Mouse (Mus musculus) C2C12 (cell line): ENCODE measurements around the gene Ncor1. TPM values are rescaled to one million over a fixed set of nuclear protein-coding genes. Genes with fewer than 3 reads are reported as not detected.
"Not testable (repeated sequence)": the region's sequence is repeated elsewhere in the genome, so short reads cannot be mapped to it uniquely, and the experiment has no call there.

Experiments
- H3K27me3 ChIP-seq: one replicate; pipeline ENCODE4 v1.6.1; 2011; ENCODE audit not compliant: control insufficient read depth, insufficient read depth, insufficient read length
- H3K36me3 ChIP-seq: one replicate; pipeline ENCODE4 v1.6.1; 2011; ENCODE audit not compliant: control insufficient read depth, insufficient read depth
- H3K4me3 ChIP-seq: one replicate; pipeline ENCODE4 v1.5.1; 2011; ENCODE audit warnings: mild to moderate bottlenecking, control low read depth; ENCODE audit not compliant: poor library complexity, insufficient read depth, severe bottlenecking
- H3K79me2 ChIP-seq: one replicate; pipeline ENCODE4 v1.6.1; 2011; ENCODE audit not compliant: control insufficient read depth, insufficient read depth
- H3K79me3 ChIP-seq: one replicate; pipeline ENCODE4 v1.6.1; 2011; ENCODE audit warnings: low read depth, control low read depth
- H3ac ChIP-seq: one replicate; pipeline ENCODE3; 2011; ENCODE audit warnings: low read depth; ENCODE audit not compliant: control insufficient read depth, insufficient read length
- CEBPB ChIP-seq: IDR thresholded peaks from one replicate; pipeline ENCODE4 v1.6.1; 2011; ENCODE audit warnings: low read depth, mild to moderate bottlenecking, control low read depth, moderate library complexity
- CTCF ChIP-seq: IDR thresholded peaks from one replicate; pipeline ENCODE4 v1.5.1; 2011; ENCODE audit not compliant: control insufficient read depth, insufficient read depth, insufficient read length
- FOSL1 ChIP-seq: IDR thresholded peaks from one replicate; pipeline ENCODE4 v1.8.0; 2011; ENCODE audit warnings: mild to moderate bottlenecking, low read length; ENCODE audit not compliant: poor library complexity, insufficient read depth, severe bottlenecking
- MAX ChIP-seq: IDR thresholded peaks from one replicate; pipeline ENCODE4 v1.6.1; 2011; ENCODE audit warnings: mild to moderate bottlenecking, control low read depth
- MYOD1 ChIP-seq: IDR thresholded peaks from one replicate; pipeline ENCODE4 v1.6.1; 2011; ENCODE audit warnings: low read depth; ENCODE audit not compliant: control insufficient read depth, insufficient read length
- MYOG ChIP-seq: IDR thresholded peaks from one replicate; pipeline ENCODE4 v1.6.1; 2011; ENCODE audit not compliant: control insufficient read depth, insufficient read length; ENCODE audit errors: extremely low read depth
- USF1 ChIP-seq: IDR thresholded peaks from one replicate; pipeline ENCODE4 v1.6.1; 2011; ENCODE audit warnings: low read depth, mild to moderate bottlenecking, control low read depth, moderate library complexity
- polyA plus RNA-seq: library from polyadenylated mRNA; unstranded; fragments of >200 nt; fragmentation: generic; extraction: Trizol; gene quantifications from one replicate; pipeline ENCODE4 v1.2.1, GENCODE M21; 2012; ENCODE audit warnings: missing spikeins

Gene Ncor1
- polyA plus RNA-seq, 1 experiment: 33.6 TPM

DNA sequence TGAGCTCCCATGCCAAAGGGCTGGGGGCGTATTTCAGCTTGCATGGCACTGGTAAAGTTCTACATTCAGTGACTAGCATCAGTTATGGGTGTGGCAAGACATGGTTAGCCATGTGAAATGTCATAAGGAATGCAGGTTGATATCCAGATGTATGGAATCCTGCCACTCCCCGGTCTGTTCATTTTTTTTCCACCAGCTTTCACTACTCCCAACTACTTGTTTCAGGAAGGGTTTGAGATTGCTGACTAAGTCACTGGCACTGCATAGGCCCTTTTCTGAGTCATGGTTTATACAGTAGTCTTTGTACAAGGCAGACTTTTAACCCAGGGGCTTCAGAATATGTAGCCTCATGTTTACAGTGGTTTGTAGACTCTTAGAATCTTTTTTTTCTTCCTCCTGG, 149.0 kb downstream of the Ncor1 start:
- Histone ChIP-seq H3K79me3 (no peaks in the 10 kb centered on the region), H3ac (no peak overlapping the region), H3K79me2 (no peaks in the 10 kb centered on the region), H3K36me3 (peaks cover 82% of the 10 kb centered on the region), H3K27me3 (no peaks in the 10 kb centered on the region), H3K4me3 (no peak overlapping the region)
- TF ChIP-seq MYOG (no peak), CEBPB (no peak), FOSL1 (no peak), MYOD1 (no peak), USF1 (no peak), MAX (no peak), CTCF (no peak)

DNA sequence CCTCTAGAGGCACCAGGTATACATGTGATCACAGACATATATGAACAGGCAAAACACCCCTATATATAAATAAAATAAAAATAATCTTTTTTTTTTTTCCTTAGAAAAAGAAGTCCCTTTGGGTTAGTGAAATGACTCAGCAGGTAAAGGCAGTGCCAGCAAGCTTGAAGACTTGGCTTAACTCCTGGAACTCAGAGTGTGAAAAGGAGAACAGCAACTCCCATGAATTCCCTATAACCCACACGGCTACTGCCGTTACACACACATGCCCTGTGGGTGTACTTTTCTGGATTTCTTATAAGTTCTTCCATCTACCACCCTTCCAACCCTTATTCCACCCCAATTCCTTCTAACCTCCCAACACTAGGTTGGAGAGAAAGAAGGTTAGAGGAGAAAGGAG, 152.5 kb downstream of the Ncor1 start:
- TF ChIP-seq MYOD1 (no peak), MYOG (no peak), FOSL1 (no peak), CEBPB (no peak), USF1 (no peak), CTCF (no peak), MAX (no peak)
- Histone ChIP-seq H3ac (no peak overlapping the region), H3K4me3 (no peak overlapping the region), H3K79me3 (no peaks in the 10 kb centered on the region), H3K79me2 (no peaks in the 10 kb centered on the region), H3K36me3 (peaks cover 61% of the 10 kb centered on the region), H3K27me3 (no peaks in the 10 kb centered on the region)

DNA sequence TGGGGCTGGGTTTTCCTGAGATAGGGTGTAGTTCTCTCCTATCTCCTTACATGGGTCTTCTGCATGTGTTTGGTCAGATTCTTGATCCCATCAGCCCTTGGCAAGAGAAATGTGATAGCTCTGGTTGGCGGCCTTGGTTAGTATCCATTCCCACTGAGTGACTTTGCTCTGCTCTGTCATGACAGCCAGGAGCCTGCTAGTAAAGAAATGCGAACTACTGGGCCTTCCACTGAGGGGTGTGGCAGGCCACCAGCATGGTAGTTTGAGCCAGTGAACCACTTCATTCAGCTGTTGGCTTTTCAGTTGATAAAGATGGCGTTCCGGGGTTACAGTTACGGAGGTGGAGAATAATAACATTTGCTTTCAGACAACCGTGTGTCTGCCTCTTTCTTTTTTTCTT, 159.5 kb downstream of the Ncor1 start:
- TF ChIP-seq USF1 (no peak), FOSL1 (no peak), MYOD1 (no peak), CTCF (no peak), MAX (no peak), CEBPB (no peak), MYOG (no peak)

DNA sequence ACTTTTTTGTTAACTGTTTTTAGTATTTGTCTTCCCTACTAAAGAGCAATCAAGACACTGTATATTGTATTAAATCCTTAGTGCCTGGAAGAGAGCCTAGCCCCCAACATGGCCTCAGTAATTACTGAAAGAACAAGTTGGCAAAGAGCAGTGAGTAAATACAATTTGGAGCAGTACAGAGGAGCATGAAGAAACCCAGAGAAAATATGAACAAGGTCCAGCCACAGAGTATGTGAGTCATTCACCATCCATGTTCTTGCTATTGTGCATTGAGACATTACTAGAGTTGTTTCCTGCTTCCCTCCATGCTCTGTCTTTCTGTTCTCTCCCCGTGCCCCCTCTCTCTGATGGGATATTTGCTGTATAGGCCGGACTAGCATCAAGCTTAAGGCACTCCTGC, 164.2 kb downstream of the Ncor1 start:
- Histone ChIP-seq H3K36me3 (peaks cover 75% of the 10 kb centered on the region), H3K79me2 (no peaks in the 10 kb centered on the region), H3ac (no peak overlapping the region), H3K27me3 (no peaks in the 10 kb centered on the region), H3K4me3 (no peak overlapping the region), H3K79me3 (no peaks in the 10 kb centered on the region)
- no peak for TF ChIP-seq FOSL1
- no peak for TF ChIP-seq CEBPB
- no peak for TF ChIP-seq MAX
- TF ChIP-seq USF1: no peak
- no peak for TF ChIP-seq MYOD1
- TF ChIP-seq MYOG: no peak
- no peak for TF ChIP-seq CTCF

More for the DNA sequence above, 159.5 kb downstream of the Ncor1 start:
- no peaks in the 10 kb centered on the region for H3K79me3 ChIP-seq
- H3K36me3 ChIP-seq: peaks cover 43% of the 10 kb centered on the region
- no peaks in the 10 kb centered on the region for H3K27me3 ChIP-seq
- H3ac ChIP-seq: no peak overlapping the region
- H3K79me2 ChIP-seq: no peaks in the 10 kb centered on the region
- H3K4me3 ChIP-seq: no peak overlapping the region

DNA sequence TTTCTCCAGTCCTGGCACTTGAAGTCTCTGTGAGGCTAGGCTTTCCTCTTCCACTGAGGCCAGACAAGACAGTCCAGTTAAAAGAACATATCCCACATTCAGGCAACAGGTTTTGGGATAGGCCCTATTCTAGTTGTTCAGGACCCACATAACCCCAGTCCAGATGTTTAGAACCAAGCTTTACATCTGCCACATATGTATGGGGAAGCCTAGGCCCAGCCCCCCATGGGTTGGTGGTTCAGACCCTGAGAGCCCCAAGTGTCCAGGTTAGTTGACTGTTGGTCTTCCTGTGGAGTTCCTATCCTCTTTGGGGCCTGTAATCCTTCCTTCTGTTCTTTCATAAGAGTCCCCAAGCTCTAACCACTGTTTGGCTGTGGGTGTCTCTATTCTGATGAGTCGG, 170.6 kb downstream of the Ncor1 start:
- Histone ChIP-seq H3K79me2 (peaks cover 9% of the 10 kb centered on the region), H3ac (no peak overlapping the region), H3K79me3 (no peaks in the 10 kb centered on the region), H3K36me3 (peaks cover 73% of the 10 kb centered on the region), H3K4me3 (no peak overlapping the region), H3K27me3 (no peaks in the 10 kb centered on the region)
- TF ChIP-seq FOSL1 (no peak), MYOD1 (no peak), MYOG (no peak), USF1 (no peak), CEBPB (no peak), MAX (no peak), CTCF (no peak)

DNA sequence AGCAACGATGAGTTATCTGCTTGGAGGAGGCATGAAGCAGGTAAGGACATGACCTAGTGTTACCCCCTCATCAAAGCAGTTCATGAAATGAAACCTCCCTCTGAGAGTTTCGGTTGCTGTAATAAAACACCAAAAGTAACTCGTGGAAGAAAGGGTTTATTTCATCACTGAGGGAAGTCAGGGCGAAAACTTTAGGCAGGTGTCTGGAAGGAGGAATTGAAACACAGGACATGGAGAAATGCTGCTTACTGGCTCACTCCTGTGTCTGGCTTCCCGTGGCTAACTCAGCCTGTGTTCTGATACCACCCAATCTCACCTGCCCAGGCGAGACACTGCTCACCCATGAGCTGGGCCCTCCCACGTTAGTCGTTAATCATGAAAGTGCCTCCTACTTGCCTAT, 173.3 kb downstream of the Ncor1 start:
- H3K79me2 ChIP-seq: peaks cover 21% of the 10 kb centered on the region

DNA sequence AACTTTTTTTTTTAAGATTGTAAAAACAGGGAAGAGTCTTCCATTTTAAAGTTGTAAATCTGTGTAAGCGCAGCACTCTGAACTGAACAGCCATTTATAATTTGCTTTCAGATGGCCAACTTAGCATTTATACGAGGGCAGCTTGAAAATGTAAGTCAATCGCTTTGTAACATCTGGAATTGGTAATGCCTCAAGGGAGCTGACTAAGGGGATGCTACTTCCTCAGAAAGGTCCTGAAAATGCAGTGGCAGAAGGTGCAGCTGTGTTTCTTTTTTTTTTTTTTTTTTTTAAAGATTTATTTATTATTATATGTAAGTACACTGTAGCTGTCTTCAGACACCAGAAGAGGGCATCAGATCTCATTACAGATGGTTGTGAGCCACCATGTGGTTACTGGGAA, 174.3 kb downstream of the Ncor1 start:
- Histone ChIP-seq H3K36me3 (peaks cover 51% of the 10 kb centered on the region), H3K79me2 (peaks cover 21% of the 10 kb centered on the region)
- not testable (repeated sequence) for H3K27me3 ChIP-seq, H3K4me3 ChIP-seq, H3ac ChIP-seq, H3K79me3 ChIP-seq

More for the DNA sequence above, 173.3 kb downstream of the Ncor1 start:
- Histone ChIP-seq H3K79me3 (peaks cover 7% of the 10 kb centered on the region), H3K36me3 (peaks cover 55% of the 10 kb centered on the region), H3K4me3 (no peak overlapping the region), H3ac (no peak overlapping the region), H3K27me3 (no peaks in the 10 kb centered on the region)
- TF ChIP-seq CTCF: no peak
- TF ChIP-seq CEBPB: no peak
- no peak for TF ChIP-seq MAX
- no peak for TF ChIP-seq USF1
- no peak for TF ChIP-seq FOSL1
